Mouse (Mus musculus) midbrain, embryonic 12.5 days (tissue): ENCODE results near the gene Ifi202b. TPM values are rescaled to one million over a fixed set of nuclear protein-coding genes. Genes with fewer than 3 reads are reported as not detected.
"Not testable (repeated sequence)": the region's sequence is repeated elsewhere in the genome, so short reads cannot be mapped to it uniquely, and the experiment has no call there.

ENCODE experiments used
- ATAC-seq: fragments of 200-750 bp; cut with Nextera tagmentation; 2 replicates; pipeline ENCODE4 v1.8.0; 2017; ENCODE audit warnings: low read depth, moderate TSS enrichment, moderate library complexity; ENCODE audit not compliant: low FRiP score
- H3K27ac ChIP-seq: fragments of 300-500 bp; sonication (generic); replicated peaks from 2 replicates; pipeline ENCODE4 v1.5.1; 2016; ENCODE audit warnings: mild to moderate bottlenecking
- H3K27me3 ChIP-seq: fragments of 300-500 bp; sonication (generic); 2 replicates; pipeline ENCODE4 v1.6.1; 2016; ENCODE audit warnings: mild to moderate bottlenecking
- H3K36me3 ChIP-seq: fragments of 300-500 bp; sonication (generic); 2 replicates; pipeline ENCODE4 v1.6.1; 2016
- H3K4me1 ChIP-seq: fragments of 300-500 bp; sonication (generic); 2 replicates; pipeline ENCODE4 v1.6.1; 2016
- H3K4me2 ChIP-seq: fragments of 300-500 bp; sonication (generic); replicated peaks from 2 replicates; pipeline ENCODE4 v1.6.1; 2016; ENCODE audit warnings: mild to moderate bottlenecking, moderate library complexity
- H3K4me3 ChIP-seq: fragments of 300-500 bp; sonication (generic); 2 replicates; pipeline ENCODE4 v1.5.1; 2016; ENCODE audit warnings: mild to moderate bottlenecking
- H3K9ac ChIP-seq: fragments of 300-500 bp; sonication (generic); replicated peaks from 2 replicates; pipeline ENCODE4 v1.6.1; 2016; ENCODE audit warnings: mild to moderate bottlenecking, moderate library complexity
- H3K9me3 ChIP-seq: fragments of 300-500 bp; sonication (generic); 2 replicates; pipeline ENCODE4 v1.6.1; 2016; ENCODE audit warnings: mild to moderate bottlenecking
- WGBS: fragments of 180-500 bp; shearing (Covaris S2); methylation state at CpG from one replicate; pipeline ENCODE4 v1.1.7; 2016; 5-methylcytosine and 5-hydroxymethylcytosine counted together
- polyA plus RNA-seq: library from polyadenylated mRNA; unstranded; fragments of >200 nt; fragmentation: Nextera tagmentation; extraction: Ambion mirVana; gene quantifications from 2 replicates; pipeline ENCODE4 v1.2.1, GENCODE M21; 2016

Gene Ifi202b
- polyA plus RNA-seq, result not detected in 2 replicates

DNA sequence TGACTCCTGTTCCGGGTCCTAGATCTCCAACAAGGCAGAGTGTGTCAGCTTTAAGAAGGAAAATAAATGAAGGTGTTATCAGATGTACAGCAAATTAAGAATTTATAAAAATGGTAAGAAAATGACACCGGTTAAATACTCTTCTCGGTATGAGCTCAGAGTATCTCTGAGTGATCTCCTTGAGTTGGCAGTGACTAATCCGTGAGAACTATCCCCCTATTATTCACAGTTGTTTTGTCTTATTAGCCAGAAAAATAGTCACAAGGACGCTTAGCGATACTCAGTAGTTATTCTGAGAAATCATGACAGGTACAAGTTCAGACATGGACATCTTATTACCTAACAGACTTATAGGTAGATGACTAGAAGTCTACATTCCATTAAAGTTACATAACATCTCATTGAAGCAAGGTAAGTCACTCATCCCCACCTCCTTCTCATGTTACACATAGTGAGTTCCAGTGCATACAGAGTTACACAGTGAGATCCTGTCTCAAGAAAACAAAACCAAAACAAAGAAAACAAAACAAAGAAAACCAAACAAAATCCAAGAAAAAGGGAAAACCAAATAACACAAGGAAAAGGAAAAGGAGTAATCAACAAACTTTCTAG is at the start of gene Ifi202b:
Gene Ifi202b (minus strand): TSS at position 51 of the 612 bp plus-strand sequence.
- WGBS, result 86% methylated on average over 6 of the region's 6 CpGs
- not testable (repeated sequence) for H3K36me3 ChIP-seq, H3K4me3 ChIP-seq, H3K27me3 ChIP-seq, H3K4me2 ChIP-seq, H3K9me3 ChIP-seq, H3K27ac ChIP-seq, H3K9ac ChIP-seq, H3K4me1 ChIP-seq, ATAC-seq

DNA sequence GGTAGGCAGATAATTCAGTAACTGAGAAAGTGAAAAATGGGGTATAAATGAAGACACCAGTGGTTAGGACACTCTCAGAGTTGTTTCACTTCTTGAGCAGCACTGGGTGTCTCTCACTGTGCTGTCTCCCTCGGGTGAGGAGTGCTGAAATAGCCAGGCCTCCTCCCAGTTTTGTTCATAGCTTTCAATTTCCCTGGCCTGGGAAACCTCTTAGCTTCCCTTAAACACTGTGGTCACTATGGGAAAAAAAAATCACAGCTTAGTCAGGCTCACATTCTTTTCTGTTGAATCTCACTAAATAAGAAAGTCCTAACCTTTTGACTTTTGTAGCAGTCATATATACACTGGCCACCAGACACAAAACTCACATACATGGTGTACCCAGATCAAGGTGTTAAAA is 49.2 kb upstream of the Ifi202b start, which contains the start of gene Ifi205:
Gene Ifi205 (minus strand): TSS at position 113 of the 400 bp plus-strand sequence.
- Histone ChIP-seq H3K9me3 (no peaks in the 10 kb centered on the region), H3K4me1 (no peaks in the 10 kb centered on the region), H3K27me3 (no peaks in the 10 kb centered on the region), H3K4me3 (no peak within 1 kb of the TSS), H3K36me3 (no peaks in the 10 kb centered on the region), H3K27ac (no peak within 1 kb of the TSS), H3K4me2 (no peak within 1 kb of the TSS), H3K9ac (no peak within 1 kb of the TSS)
- no peak for ATAC-seq
- 50% methylated on average over 1 of the region's 1 CpGs for WGBS

- not testable (repeated sequence) for H3K36me3 ChIP-seq, H3K4me1 ChIP-seq, ATAC-seq, H3K9ac ChIP-seq, H3K4me3 ChIP-seq, H3K27ac ChIP-seq, H3K4me2 ChIP-seq, H3K9me3 ChIP-seq, H3K27me3 ChIP-seq
Measured at GRCm38 (mm10) chr1:174007050-174007449, 24.5 kb upstream of the Ifi202b start.

DNA sequence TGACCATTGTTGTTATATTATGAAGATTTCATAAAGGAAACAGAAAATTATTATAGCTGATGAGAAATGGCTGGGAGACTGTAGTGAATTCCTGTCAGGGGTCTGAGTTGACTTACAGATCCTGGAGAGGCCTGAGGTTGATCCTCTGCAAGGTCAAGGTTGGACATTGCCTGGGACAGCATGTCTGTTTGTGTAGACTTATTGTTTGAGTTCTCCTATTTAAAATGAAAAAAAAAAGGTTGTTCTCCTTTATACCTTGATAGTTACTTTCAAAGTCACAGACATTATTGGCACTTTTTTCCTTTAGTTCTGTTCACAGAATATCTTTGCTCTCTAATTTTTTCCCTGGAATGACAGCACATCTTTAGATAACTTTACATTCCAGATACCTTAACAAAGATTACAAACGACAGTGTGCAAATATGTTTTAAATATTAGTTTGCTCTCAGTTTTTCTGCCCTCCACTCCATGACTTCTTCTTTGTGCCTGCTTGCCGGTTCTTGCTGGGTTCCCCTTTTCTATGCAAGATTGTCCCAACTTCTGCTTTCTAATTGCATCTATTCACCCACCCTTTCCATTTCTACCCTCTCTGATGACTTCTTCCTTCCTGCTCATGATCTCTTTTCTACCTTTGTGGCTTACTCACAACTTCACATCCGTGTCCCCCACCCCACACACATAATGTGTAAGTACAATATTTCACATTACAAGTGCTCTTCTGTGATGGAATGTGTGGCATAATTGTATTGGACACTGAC is 22.0 kb upstream of the Ifi202b start:
- not testable (repeated sequence) for H3K27me3 ChIP-seq, H3K27ac ChIP-seq, H3K4me3 ChIP-seq, ATAC-seq, H3K4me1 ChIP-seq, H3K4me2 ChIP-seq, H3K36me3 ChIP-seq, H3K9ac ChIP-seq, H3K9me3 ChIP-seq
- WGBS, result 80% methylated on average over 2 of the region's 3 CpGs

GRCm38 (mm10) chr1:173995003-173995402 is 12.5 kb upstream of the Ifi202b start:
- H3K36me3 ChIP-seq, result no peaks in the 10 kb centered on the region
- H3K4me2 ChIP-seq, result no peak overlapping the region
- no peak overlapping the region for H3K9ac ChIP-seq
- 95% methylated on average over 4 of the region's 4 CpGs for WGBS
- 0 out of 2 replicates have a peak, but pooled peaks have one; percentile 23 for ATAC-seq
- no peak overlapping the region for H3K4me3 ChIP-seq
- H3K27ac ChIP-seq, result no peak overlapping the region
- no peaks in the 10 kb centered on the region for H3K4me1 ChIP-seq
- H3K9me3 ChIP-seq, result no peaks in the 10 kb centered on the region
- H3K27me3 ChIP-seq, result no peaks in the 10 kb centered on the region

DNA sequence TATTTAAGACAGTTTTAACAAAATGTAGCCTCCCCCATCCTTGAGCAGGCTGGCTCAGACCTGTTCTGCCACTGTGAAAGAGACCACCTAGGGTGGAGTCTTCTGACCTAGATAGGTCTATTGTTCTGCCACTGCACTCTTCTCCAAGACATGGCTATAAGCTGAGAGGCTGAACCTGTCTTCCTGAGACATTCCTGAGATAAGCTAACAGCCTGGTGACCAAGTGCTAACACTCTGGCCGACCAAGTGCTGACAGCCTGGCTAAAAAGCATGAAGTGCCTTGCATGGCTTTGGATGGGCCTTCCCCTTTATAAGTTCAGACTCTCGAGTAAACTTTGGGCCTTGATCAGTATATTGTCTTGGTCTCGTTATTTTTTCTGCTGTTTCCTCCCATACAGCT is 1.5 kb downstream of the Ifi202b start:
- 71% methylated on average over 3 of the region's 3 CpGs for WGBS
- not testable (repeated sequence) for H3K9me3 ChIP-seq
- 0 out of 2 replicates have a peak, but pooled peaks have one; percentile 28 for ATAC-seq

DNA sequence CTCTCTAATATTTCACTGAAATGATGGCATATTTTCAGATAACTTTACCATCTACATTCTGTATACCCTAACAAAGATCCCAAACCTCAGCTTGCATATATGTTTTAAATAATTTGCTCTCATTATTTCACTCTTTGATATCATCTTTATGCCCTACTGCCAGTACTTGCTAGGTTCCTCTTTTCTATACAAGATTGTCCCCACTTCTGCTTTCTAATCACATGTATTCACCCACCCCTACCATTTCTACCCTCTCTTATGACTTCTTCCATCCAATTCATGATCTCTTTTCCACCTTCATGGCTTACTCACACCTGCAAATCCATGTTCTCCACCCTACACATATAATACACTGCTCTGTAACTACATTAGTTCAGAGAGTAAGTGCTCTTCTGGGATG is 4.9 kb downstream of the Ifi202b start:
- H3K27me3 ChIP-seq, result no peaks in the 10 kb centered on the region
- no peak for ATAC-seq
- no peaks in the 10 kb centered on the region for H3K36me3 ChIP-seq
- H3K4me3 ChIP-seq, result no peak overlapping the region
- no peaks in the 10 kb centered on the region for H3K4me1 ChIP-seq
- H3K9ac ChIP-seq, result no peak overlapping the region
- no peaks in the 10 kb centered on the region for H3K9me3 ChIP-seq
- no peak overlapping the region for H3K27ac ChIP-seq
- no peak overlapping the region for H3K4me2 ChIP-seq

More for the DNA sequence above, 1.5 kb downstream of the Ifi202b start:
- not testable (repeated sequence) for H3K36me3 ChIP-seq, H3K4me3 ChIP-seq, H3K27me3 ChIP-seq, H3K27ac ChIP-seq, H3K9ac ChIP-seq, H3K4me1 ChIP-seq, H3K4me2 ChIP-seq

DNA sequence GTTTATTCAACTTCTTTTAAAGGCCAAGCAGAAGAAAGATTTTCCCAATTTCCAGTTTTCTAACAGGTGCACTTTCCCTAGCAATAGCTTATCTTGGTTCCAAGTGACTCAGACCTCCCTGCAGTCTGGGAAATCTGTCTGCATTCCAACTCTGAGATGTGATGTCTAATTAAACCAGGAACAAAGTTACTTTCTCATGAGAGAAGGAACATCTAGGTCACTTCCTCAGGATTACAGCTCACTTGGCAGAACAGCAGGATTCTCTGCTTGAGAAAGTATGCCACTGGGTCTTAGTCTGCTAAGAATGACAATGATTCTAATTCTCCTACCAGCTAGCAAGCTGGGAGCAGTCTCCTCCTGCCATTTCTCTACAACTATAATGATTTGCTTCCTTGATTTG is 9.4 kb downstream of the Ifi202b start:
- Histone ChIP-seq H3K36me3 (no peaks in the 10 kb centered on the region), H3K4me1 (no peaks in the 10 kb centered on the region), H3K4me3 (no peak overlapping the region), H3K4me2 (no peak overlapping the region), H3K9ac (no peak overlapping the region), H3K9me3 (no peaks in the 10 kb centered on the region), H3K27me3 (no peaks in the 10 kb centered on the region), H3K27ac (no peak overlapping the region)
- ATAC-seq, result no peak

GRCm38 (mm10) chr1:173961491-173961890 is 21.1 kb downstream of the Ifi202b start:
- not testable (repeated sequence) for H3K4me1 ChIP-seq, H3K4me3 ChIP-seq, H3K9ac ChIP-seq, H3K27ac ChIP-seq, H3K4me2 ChIP-seq, H3K27me3 ChIP-seq, H3K9me3 ChIP-seq, ATAC-seq, H3K36me3 ChIP-seq
- 79% methylated on average over 1 of the region's 1 CpGs for WGBS

- not testable (repeated sequence) for H3K4me2 ChIP-seq, H3K9me3 ChIP-seq, ATAC-seq, H3K4me3 ChIP-seq, H3K9ac ChIP-seq, H3K36me3 ChIP-seq, H3K27ac ChIP-seq, H3K4me1 ChIP-seq, H3K27me3 ChIP-seq
- 58% methylated on average over 3 of the region's 3 CpGs for WGBS
Measured at GRCm38 (mm10) chr1:173959998-173960397, 22.5 kb downstream of the Ifi202b start.

DNA sequence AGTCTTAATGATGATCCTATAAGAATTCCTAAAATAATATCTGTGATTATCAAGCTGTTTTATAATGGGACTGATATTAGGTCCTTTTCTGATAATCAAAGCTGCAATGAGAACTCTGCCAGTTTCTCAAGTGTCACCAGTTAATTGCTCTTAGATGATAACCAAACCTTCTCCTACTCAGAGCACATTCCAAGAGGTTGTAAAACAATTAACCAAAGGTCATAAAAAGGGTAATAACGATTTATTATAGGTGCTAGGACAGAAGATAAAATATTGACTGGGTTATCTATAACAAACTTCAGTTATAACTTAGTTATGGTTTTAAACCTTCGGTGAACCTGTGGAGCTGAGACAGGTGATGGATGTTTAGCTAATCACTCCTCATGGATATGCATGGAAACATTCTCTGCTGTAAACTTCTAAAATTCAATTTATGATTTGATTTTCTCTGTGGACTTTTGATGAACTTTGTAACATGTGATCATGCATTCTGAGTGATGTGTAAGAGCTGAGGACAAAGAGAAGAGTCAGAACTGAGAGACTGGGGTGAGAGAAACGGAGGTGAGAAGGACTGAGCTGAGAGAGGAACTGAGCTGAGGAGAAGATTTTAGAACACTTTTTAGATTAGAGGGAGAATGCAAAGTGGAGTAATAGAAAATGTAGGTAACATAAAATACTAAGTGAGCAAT is 26.6 kb downstream of the Ifi202b start:
- H3K36me3 ChIP-seq, H3K27me3 ChIP-seq, H3K9me3 ChIP-seq, H3K4me3 ChIP-seq, H3K27ac ChIP-seq, H3K9ac ChIP-seq, ATAC-seq, H3K4me2 ChIP-seq, H3K4me1 ChIP-seq: not testable (repeated sequence)
- WGBS, result 76% methylated on average over 3 of the region's 3 CpGs

GRCm38 (mm10) chr1:173955071-173955796 is 27.3 kb downstream of the Ifi202b start:
- 84% methylated on average over 2 of the region's 2 CpGs for WGBS
- no peak overlapping the region for H3K27ac ChIP-seq

More at GRCm38 (mm10) chr1:173955071-173955796, 27.3 kb downstream of the Ifi202b start:
- no peaks in the 10 kb centered on the region for H3K9me3 ChIP-seq
- no peak overlapping the region for H3K9ac ChIP-seq
- ATAC-seq, result no peak
- H3K4me3 ChIP-seq, result no peak overlapping the region
- H3K4me2 ChIP-seq, result no peak overlapping the region
- no peaks in the 10 kb centered on the region for H3K4me1 ChIP-seq
- no peaks in the 10 kb centered on the region for H3K27me3 ChIP-seq
- H3K36me3 ChIP-seq, result no peaks in the 10 kb centered on the region
